8 mouse cellular contexts compared by ENCODE assay signal in genomic region chr4:9780179-9780578, GRCm38 (mm10).
DNase-seq lines count a peak whose midpoint lies in the region; ATAC-seq lines count a peak whose summit lies in the region.

No protein-coding gene starts in this region.

- no peaks in the 10 kb centered on the region for H3K36me3 ChIP-seq in hindbrain, embryonic 10.5 days
- H3K36me3 ChIP-seq in hindbrain, embryonic 16.5 days (ENCODE audit: control insufficient read depth, insufficient read depth, low read length) = no peaks in the 10 kb centered on the region
- H3K36me3 ChIP-seq in limb, embryonic 10.5 days = no peaks in the 10 kb centered on the region
- H3K36me3 ChIP-seq in neural tube, embryonic 12.5 days = no peaks in the 10 kb centered on the region

- no peak overlapping the region for H3K4me3 ChIP-seq in hindbrain, embryonic 10.5 days
- no peak overlapping the region for H3K4me3 ChIP-seq in hindbrain, embryonic 16.5 days (ENCODE audit: low read length)
- H3K4me3 ChIP-seq in limb, embryonic 10.5 days = no peak overlapping the region
- H3K4me3 ChIP-seq in neural tube, embryonic 12.5 days = no peak overlapping the region

- no peak overlapping the region for H3K9ac ChIP-seq in hindbrain, embryonic 16.5 days (ENCODE audit: low read depth, low read length)
- H3K9ac ChIP-seq in neural tube, embryonic 12.5 days = no peak overlapping the region

- peak; percentile 68 for DNase-seq in hindbrain, embryonic 10.5 days (ENCODE audit: low spot score)
- peak; percentile 15 for DNase-seq in cerebellum, adult 9-11 months
- DNase-seq in frontal cortex, postnatal 14 days (ENCODE audit: low spot score in 2 of 2) = peak; percentile 22 to 63
- DNase-seq in kidney, adult 18-20 months = peak; percentile 76
- DNase-seq in limb, embryonic 10.5 days (ENCODE audit: low spot score) = peak; percentile 83
- peak; percentile 55 for DNase-seq in testis, postnatal 14 days (ENCODE audit: low spot score)

- no peaks in the 10 kb centered on the region for H3K4me1 ChIP-seq in hindbrain, embryonic 10.5 days (replicated peaks)
- no peaks in the 10 kb centered on the region for H3K4me1 ChIP-seq in hindbrain, embryonic 16.5 days (ENCODE audit: control insufficient read depth, insufficient read depth, low read depth, low read length)
- no peaks in the 10 kb centered on the region for H3K4me1 ChIP-seq in limb, embryonic 10.5 days
- H3K4me1 ChIP-seq in neural tube, embryonic 12.5 days = no peaks in the 10 kb centered on the region

- H3K27ac ChIP-seq in hindbrain, embryonic 10.5 days = no peak overlapping the region
- H3K27ac ChIP-seq in hindbrain, embryonic 16.5 days (ENCODE audit: low read depth, low read length) = no peak overlapping the region
- H3K27ac ChIP-seq in limb, embryonic 10.5 days = no peak overlapping the region
- H3K27ac ChIP-seq in neural tube, embryonic 12.5 days = no peak overlapping the region

- WGBS in hindbrain, embryonic 10.5 days = 42% methylated on average over 9 of the region's 9 CpGs
- WGBS in hindbrain, embryonic 16.5 days = 42% methylated on average over 9 of the region's 9 CpGs
- WGBS in limb, embryonic 10.5 days = 33% methylated on average over 9 of the region's 9 CpGs
- 35% methylated on average over 9 of the region's 9 CpGs for WGBS in neural tube, embryonic 12.5 days

- no peaks in the 10 kb centered on the region for H3K27me3 ChIP-seq in hindbrain, embryonic 10.5 days (ENCODE audit: insufficient read depth, poor library complexity, severe bottlenecking)
- H3K27me3 ChIP-seq in hindbrain, embryonic 16.5 days (replicated peaks; ENCODE audit: control insufficient read depth, insufficient read depth, low read length) = no peaks in the 10 kb centered on the region
- no peaks in the 10 kb centered on the region for H3K27me3 ChIP-seq in limb, embryonic 10.5 days (ENCODE audit: low read depth, poor library complexity, severe bottlenecking)
- no peaks in the 10 kb centered on the region for H3K27me3 ChIP-seq in neural tube, embryonic 12.5 days (replicated peaks)

- no peak for ATAC-seq in hindbrain, embryonic 16.5 days
- ATAC-seq in neural tube, embryonic 12.5 days (ENCODE audit: low FRiP score, low read depth) = peak; percentile 83

- no peak overlapping the region for H3K4me2 ChIP-seq in hindbrain, embryonic 16.5 days (ENCODE audit: low read length)
- no peak overlapping the region for H3K4me2 ChIP-seq in neural tube, embryonic 12.5 days (replicated peaks)

- no peaks in the 10 kb centered on the region for H3K9me3 ChIP-seq in hindbrain, embryonic 10.5 days
- no peaks in the 10 kb centered on the region for H3K9me3 ChIP-seq in hindbrain, embryonic 16.5 days (ENCODE audit: control insufficient read depth, low read length)
- H3K9me3 ChIP-seq in limb, embryonic 10.5 days (replicated peaks) = no peaks in the 10 kb centered on the region
- no peaks in the 10 kb centered on the region for H3K9me3 ChIP-seq in neural tube, embryonic 12.5 days

Comparison
In these comparisons a context has a peak if more than half of its experiments do, and no peak if none do; other contexts are left out.
1. DNase-seq: peak in every context shown above with its lines; median percentile 83 in limb, embryonic 10.5 days; 76 in kidney, adult 18-20 months; 68 in hindbrain, embryonic 10.5 days; 55 in testis, postnatal 14 days; 42 in frontal cortex, postnatal 14 days; 15 in cerebellum, adult 9-11 months.